Mouse (Mus musculus) C2C12 (cell line): ENCODE data around the gene Tef. TPM values are rescaled to one million over a fixed set of nuclear protein-coding genes. Genes with fewer than 3 reads are reported as not detected.
A peak's percentile ranks its signal among the peaks of the same experiment; 100 is the strongest.

ENCODE experiments used
- H3K27me3 ChIP-seq: one replicate; pipeline ENCODE4 v1.6.1; 2011; ENCODE audit not compliant: control insufficient read depth, insufficient read depth, insufficient read length
- H3K36me3 ChIP-seq: one replicate; pipeline ENCODE4 v1.6.1; 2011; ENCODE audit not compliant: control insufficient read depth, insufficient read depth
- H3K4me3 ChIP-seq: one replicate; pipeline ENCODE4 v1.5.1; 2011; ENCODE audit warnings: mild to moderate bottlenecking, control low read depth; ENCODE audit not compliant: poor library complexity, insufficient read depth, severe bottlenecking
- H3K79me2 ChIP-seq: one replicate; pipeline ENCODE4 v1.6.1; 2011; ENCODE audit not compliant: control insufficient read depth, insufficient read depth
- H3K79me3 ChIP-seq: one replicate; pipeline ENCODE4 v1.6.1; 2011; ENCODE audit warnings: low read depth, control low read depth
- H3ac ChIP-seq: one replicate; pipeline ENCODE3; 2011; ENCODE audit warnings: low read depth; ENCODE audit not compliant: control insufficient read depth, insufficient read length
- CEBPB ChIP-seq: IDR thresholded peaks from one replicate; pipeline ENCODE4 v1.6.1; 2011; ENCODE audit warnings: low read depth, mild to moderate bottlenecking, control low read depth, moderate library complexity
- CTCF ChIP-seq: IDR thresholded peaks from one replicate; pipeline ENCODE4 v1.5.1; 2011; ENCODE audit not compliant: control insufficient read depth, insufficient read depth, insufficient read length
- FOSL1 ChIP-seq: IDR thresholded peaks from one replicate; pipeline ENCODE4 v1.8.0; 2011; ENCODE audit warnings: mild to moderate bottlenecking, low read length; ENCODE audit not compliant: poor library complexity, insufficient read depth, severe bottlenecking
- MAX ChIP-seq: IDR thresholded peaks from one replicate; pipeline ENCODE4 v1.6.1; 2011; ENCODE audit warnings: mild to moderate bottlenecking, control low read depth
- MYOD1 ChIP-seq: IDR thresholded peaks from one replicate; pipeline ENCODE4 v1.6.1; 2011; ENCODE audit warnings: low read depth; ENCODE audit not compliant: control insufficient read depth, insufficient read length
- MYOG ChIP-seq: IDR thresholded peaks from one replicate; pipeline ENCODE4 v1.6.1; 2011; ENCODE audit not compliant: control insufficient read depth, insufficient read length; ENCODE audit errors: extremely low read depth
- USF1 ChIP-seq: IDR thresholded peaks from one replicate; pipeline ENCODE4 v1.6.1; 2011; ENCODE audit warnings: low read depth, mild to moderate bottlenecking, control low read depth, moderate library complexity
- polyA plus RNA-seq: library from polyadenylated mRNA; unstranded; fragments of >200 nt; fragmentation: generic; extraction: Trizol; gene quantifications from one replicate; pipeline ENCODE4 v1.2.1, GENCODE M21; 2012; ENCODE audit warnings: missing spikeins

Gene Tef
- polyA plus RNA-seq, 1 experiment: 32.6 TPM

GRCm38 (mm10) chr15:81831136-81831825 lies 29.1 kb downstream of the Tef start:
- peak; percentile 97 for TF ChIP-seq CTCF
- TF ChIP-seq FOSL1: no peak
- TF ChIP-seq MAX: peak; percentile 67
- no peak for TF ChIP-seq USF1
- TF ChIP-seq CEBPB: no peak
- TF ChIP-seq MYOD1: peak; percentile 85
- no peak for TF ChIP-seq MYOG
- Histone ChIP-seq H3K4me3 (no peak overlapping the region), H3K27me3 (no peaks in the 10 kb centered on the region), H3K79me3 (no peaks in the 10 kb centered on the region), H3K36me3 (peaks cover 10% of the 10 kb centered on the region), H3ac (no peak overlapping the region), H3K79me2 (no peaks in the 10 kb centered on the region)

DNA sequence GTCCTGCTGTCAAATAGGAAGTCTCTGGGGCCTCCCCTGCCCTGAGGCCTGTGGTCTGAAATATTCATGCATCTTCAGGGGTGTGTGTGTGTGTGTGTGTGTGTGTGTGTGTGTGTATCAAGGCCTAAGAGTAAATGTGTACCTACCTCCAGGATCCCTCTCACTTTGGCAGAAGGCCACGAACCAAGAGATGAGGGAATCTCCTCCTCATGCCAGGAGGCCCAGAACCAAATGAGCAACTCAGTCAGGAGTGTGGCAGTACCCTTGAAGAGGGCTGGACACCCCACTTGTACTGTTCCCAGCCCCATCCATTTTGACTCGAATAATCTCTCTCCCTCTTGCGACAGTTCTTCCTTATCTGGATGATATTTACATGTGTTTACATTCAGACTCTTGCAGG lies 30.0 kb downstream of the Tef start:
- no peaks in the 10 kb centered on the region for H3K79me3 ChIP-seq
- H3K36me3 ChIP-seq: peaks cover 8% of the 10 kb centered on the region
- no peak overlapping the region for H3ac ChIP-seq
- no peak overlapping the region for H3K4me3 ChIP-seq
- TF ChIP-seq MAX (no peak), MYOG (no peak), CTCF (no peak), FOSL1 (no peak), CEBPB (no peak), MYOD1 (no peak), USF1 (no peak)
- no peaks in the 10 kb centered on the region for H3K79me2 ChIP-seq
- no peaks in the 10 kb centered on the region for H3K27me3 ChIP-seq

GRCm38 (mm10) chr15:81833481-81833880 lies 31.3 kb downstream of the Tef start:
- Histone ChIP-seq H3K79me2 (no peaks in the 10 kb centered on the region), H3K4me3 (no peak overlapping the region), H3K79me3 (no peaks in the 10 kb centered on the region), H3K36me3 (peaks cover 4% of the 10 kb centered on the region), H3ac (no peak overlapping the region), H3K27me3 (no peaks in the 10 kb centered on the region)
- TF ChIP-seq FOSL1 (no peak), MYOG (no peak), MAX (no peak), MYOD1 (no peak), USF1 (no peak), CEBPB (no peak), CTCF (no peak)

DNA sequence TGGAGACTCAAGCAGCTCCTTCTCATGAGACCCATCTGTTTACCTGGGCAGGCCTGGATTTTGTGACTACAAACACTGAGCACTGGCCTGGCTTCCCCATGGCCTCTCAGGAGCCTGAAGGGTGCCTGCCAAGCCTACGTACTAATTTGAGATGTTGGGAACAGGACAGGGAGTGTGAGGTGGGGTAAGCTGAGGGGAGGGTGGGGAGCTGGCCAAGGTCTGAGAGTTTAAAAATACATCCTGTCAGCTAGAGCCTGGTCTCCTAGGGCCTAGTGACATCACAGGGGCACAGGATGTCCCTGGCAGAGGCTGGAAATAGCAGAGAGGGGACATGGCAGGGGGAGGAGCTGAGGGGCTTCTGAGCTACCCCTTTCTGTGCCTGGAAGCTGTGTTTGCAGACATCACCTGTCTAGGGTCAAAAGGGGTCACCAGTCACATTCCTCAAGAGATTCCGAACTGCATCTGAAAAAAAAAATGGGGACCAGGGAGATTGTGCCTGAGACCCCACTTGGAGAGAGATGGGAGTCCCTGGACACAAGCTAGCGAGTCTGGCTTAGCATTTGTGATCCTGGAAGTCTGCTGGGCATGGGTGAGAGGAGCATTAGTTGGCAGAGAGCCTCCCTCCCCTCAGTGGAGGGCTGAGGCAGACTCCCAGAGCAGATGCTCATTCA lies 32.1 kb downstream of the Tef start:
- H3ac ChIP-seq: no peak overlapping the region
- H3K36me3 ChIP-seq: no peaks in the 10 kb centered on the region
- H3K4me3 ChIP-seq: no peak overlapping the region
- TF ChIP-seq MYOD1 (no peak), FOSL1 (no peak), CEBPB (no peak), USF1 (no peak), MYOG (no peak), MAX (no peak), CTCF (no peak)
- no peaks in the 10 kb centered on the region for H3K79me2 ChIP-seq
- H3K27me3 ChIP-seq: no peaks in the 10 kb centered on the region
- no peaks in the 10 kb centered on the region for H3K79me3 ChIP-seq

DNA sequence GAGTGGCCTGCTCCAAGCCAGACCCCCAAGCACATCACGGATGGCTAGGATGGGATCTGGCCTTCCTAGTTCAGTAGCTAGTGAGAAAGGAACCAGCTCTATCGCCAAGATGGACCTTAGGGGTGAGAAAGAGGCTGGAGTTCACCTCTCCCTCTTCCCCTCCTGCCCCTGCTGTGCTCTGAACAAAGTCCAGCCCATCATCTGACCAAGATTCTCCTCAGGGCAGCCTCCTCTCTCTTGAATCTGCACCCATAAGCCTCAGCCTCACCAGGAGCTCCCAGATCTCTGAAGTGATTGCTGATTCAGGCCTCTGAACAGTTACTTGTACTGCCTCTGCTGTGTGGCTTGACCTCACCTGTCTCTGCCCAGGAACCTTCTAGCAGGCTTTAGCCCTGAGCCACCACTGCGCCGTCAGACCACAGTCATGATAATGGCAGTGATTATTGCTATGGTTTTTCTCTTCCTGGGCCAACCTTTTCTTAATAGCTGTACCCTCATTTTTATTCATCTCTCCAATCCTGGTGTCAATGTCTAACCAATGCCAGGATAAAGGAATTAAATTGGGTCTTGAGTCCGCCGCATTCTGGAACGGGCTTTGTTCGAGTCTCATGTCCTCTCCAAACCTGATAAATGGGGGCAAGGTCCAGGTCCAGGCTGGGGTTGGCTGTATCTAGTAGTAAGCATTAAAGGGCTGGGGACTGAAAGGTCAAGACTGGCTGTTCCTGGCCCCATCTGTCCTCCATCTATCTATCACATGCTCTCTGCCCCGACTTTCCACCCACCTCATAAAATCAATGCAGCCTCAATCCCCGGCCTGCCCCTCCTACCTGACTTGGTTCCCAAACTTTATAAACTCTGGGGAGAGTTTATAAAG lies 33.0 kb downstream of the Tef start:
- TF ChIP-seq CEBPB (no peak), CTCF (no peak), FOSL1 (no peak), MYOD1 (no peak)
- no peaks in the 10 kb centered on the region for H3K79me2 ChIP-seq
- no peaks in the 10 kb centered on the region for H3K27me3 ChIP-seq
- H3K36me3 ChIP-seq: no peaks in the 10 kb centered on the region
- H3K79me3 ChIP-seq: no peaks in the 10 kb centered on the region
- no peak overlapping the region for H3ac ChIP-seq
- no peak overlapping the region for H3K4me3 ChIP-seq
